Mouse (Mus musculus) small intestine, adult 2 months (tissue): ENCODE measurements around the gene Dag1. TPM values are rescaled to one million over a fixed set of nuclear protein-coding genes. Genes with fewer than 3 reads are reported as not detected.

Experiments
- H3K27ac ChIP-seq: fragments of 200-500 bp; 2 replicates; pipeline ENCODE4 v1.5.1; 2012; ENCODE audit warnings: low read depth, low read length, control low read depth, inconsistent platforms; ENCODE audit not compliant: insufficient read depth
- H3K27me3 ChIP-seq: fragments of 200-500 bp; 2 replicates; pipeline ENCODE4 v1.6.1; 2012; ENCODE audit warnings: mild to moderate bottlenecking, moderate library complexity, low read length, inconsistent platforms; ENCODE audit not compliant: control insufficient read depth, insufficient read depth
- H3K36me3 ChIP-seq: fragments of 200-500 bp; 2 replicates; pipeline ENCODE4 v1.6.1; 2012; ENCODE audit warnings: mild to moderate bottlenecking, low read length, control low read depth, inconsistent platforms; ENCODE audit not compliant: control insufficient read depth, insufficient read depth
- H3K4me1 ChIP-seq: fragments of 200-500 bp; 2 replicates; pipeline ENCODE4 v1.6.1; 2012; ENCODE audit warnings: low read length, inconsistent platforms, mixed read lengths; ENCODE audit not compliant: control insufficient read depth, insufficient read depth, insufficient read length
- H3K4me3 ChIP-seq: fragments of 200-500 bp; 2 replicates; pipeline ENCODE4 v1.5.1; 2012; ENCODE audit warnings: low read depth, mild to moderate bottlenecking, control low read depth, inconsistent platforms, low read length, moderate library complexity
- CTCF ChIP-seq: fragments of 200-500 bp; IDR thresholded peaks from 2 replicates; pipeline ENCODE4 v1.5.1; 2012; ENCODE audit warnings: low read depth, mild to moderate bottlenecking, control low read depth, inconsistent platforms, low read length, moderate library complexity, mixed read lengths; ENCODE audit not compliant: insufficient replicate concordance, insufficient read length; ENCODE audit errors: extremely low read depth
- POLR2A ChIP-seq: fragments of 200-500 bp; IDR thresholded peaks from 2 replicates; pipeline ENCODE4 v1.6.1; 2012; ENCODE audit warnings: low read depth, mild to moderate bottlenecking, control low read depth, inconsistent platforms, low read length, moderate library complexity
- WGBS: fragments of 180-500 bp; shearing (Covaris S2); methylation state at CpG from one replicate; pipeline ENCODE4 v1.1.7; 2018; 5-methylcytosine and 5-hydroxymethylcytosine counted together
- polyA plus RNA-seq: library from polyadenylated mRNA; depleted of rRNA; stranded (reverse); fragments of >200 nt; gene quantifications from 2 replicates; pipeline ENCODE4 v1.2.3, GENCODE M21; 2012; rRNA removed

Gene Dag1
- 31.2 and 52.1 TPM in 2 replicates for polyA plus RNA-seq

DNA sequence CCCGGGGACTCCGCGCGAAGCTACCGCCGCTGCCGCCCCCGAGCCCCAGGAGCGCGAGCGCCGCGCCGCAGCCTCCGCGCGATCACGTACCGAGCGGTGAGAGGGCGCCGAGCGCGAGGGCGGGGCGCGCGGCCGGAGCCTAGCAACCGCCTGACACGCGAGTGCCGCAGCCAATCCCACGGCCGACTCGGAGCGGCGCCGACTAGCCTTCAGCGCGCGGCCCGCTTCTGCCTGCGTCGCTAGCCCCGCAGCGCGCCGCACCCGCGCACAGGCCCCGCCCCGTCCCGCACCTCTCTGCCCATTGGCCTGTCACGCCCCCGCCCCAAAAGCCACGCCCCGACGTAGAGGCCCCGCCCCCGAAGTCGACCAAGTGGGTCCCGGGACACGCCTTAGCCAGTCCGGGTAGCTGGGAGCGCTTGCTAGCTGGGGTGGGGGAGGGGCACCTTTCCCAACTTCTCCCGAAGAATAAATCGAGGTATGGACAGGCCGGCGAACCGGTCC, at the start of gene Dag1:
Gene Dag1 (minus strand): TSS at position 269 of the 501 bp plus-strand sequence.
- Histone ChIP-seq H3K4me3 (peak within 1 kb of the TSS; percentile 77), H3K27ac (peak within 1 kb of the TSS; percentile 87), H3K4me1 (peaks cover 25% of the 10 kb centered on the region; the same call in 1 of the 2 replicates), H3K36me3 (no peaks in the 10 kb centered on the region), H3K27me3 (no peaks in the 10 kb centered on the region)
- WGBS, result under 1% methylated on average over 71 of the region's 71 CpGs
- TF ChIP-seq CTCF (no peak), POLR2A (peak; percentile 78)

DNA sequence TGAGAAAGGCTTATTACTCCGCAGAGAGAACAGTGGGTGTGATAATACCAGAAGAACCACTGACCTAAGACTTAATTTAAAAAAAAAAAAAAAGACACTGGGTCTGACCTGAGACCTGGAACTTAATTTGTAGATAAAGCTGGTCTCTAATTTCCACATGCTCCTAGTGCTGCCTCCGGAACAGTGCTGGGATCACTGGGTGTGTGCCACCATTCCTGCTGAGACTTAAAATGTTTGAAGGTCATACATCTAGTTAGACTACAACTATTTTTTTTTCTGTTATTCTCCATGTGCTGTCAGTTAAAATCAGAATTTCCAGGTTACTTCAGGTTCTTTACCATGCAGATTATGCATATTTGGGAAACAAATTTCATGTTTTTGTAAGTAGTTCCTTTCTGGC, 44.4 kb upstream of the Dag1 start:
- Histone ChIP-seq H3K4me3 (no peak overlapping the region), H3K36me3 (peaks cover 9% of the 10 kb centered on the region), H3K4me1 (peaks cover 7% of the 10 kb centered on the region; the same call in 1 of the 2 replicates), H3K27ac (no peak overlapping the region), H3K27me3 (no peaks in the 10 kb centered on the region)
- 5% methylated on average over 2 of the region's 2 CpGs for WGBS
- TF ChIP-seq POLR2A, result no peak
- no peak for TF ChIP-seq CTCF

DNA sequence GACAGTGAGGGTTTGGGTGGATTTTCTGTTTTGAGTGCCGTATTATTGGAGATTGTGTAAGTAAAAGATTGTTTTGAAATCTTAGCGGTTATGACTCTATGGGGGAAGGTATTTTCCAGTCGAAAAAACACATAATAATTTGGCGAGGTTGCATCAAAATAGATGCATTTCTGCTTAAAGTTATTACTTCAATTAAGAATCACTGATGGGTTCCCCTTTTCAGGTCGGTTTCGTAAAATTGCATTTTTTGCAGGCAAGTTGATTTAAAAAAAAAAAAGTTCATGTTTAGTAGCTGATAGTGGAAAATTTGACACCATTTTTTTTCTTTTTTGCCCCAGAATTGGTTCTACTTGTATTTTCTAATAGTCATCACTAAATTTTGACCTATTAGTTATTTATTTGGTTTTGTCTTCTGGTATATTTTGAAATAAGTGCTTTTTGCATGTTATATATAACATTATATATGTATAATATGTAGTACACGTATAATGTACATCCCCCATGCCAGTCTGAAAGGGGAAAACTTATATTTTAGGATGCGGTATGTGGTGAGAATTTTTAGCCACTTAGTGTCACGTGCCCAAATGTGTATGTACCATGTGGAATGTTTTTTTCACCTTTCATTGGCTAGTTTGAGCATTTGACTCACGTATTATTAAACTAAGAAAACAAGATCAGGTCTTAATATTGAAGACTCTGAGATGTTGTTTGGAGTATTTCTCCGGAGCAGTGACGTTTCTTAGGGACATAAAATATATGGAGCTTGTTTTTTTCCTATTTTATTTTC, 43.5 kb upstream of the Dag1 start:
- H3K27ac ChIP-seq, result peak overlapping the region; percentile 99
- H3K4me1 ChIP-seq, result peaks cover 7% of the 10 kb centered on the region; the same call in 1 of the 2 replicates
- peaks cover 15% of the 10 kb centered on the region for H3K36me3 ChIP-seq
- no peaks in the 10 kb centered on the region for H3K27me3 ChIP-seq
- TF ChIP-seq POLR2A, result no peak
- no peak for TF ChIP-seq CTCF
- 1% methylated on average over 12 of the region's 12 CpGs for WGBS
- peak overlapping the region; percentile 93 for H3K4me3 ChIP-seq

DNA sequence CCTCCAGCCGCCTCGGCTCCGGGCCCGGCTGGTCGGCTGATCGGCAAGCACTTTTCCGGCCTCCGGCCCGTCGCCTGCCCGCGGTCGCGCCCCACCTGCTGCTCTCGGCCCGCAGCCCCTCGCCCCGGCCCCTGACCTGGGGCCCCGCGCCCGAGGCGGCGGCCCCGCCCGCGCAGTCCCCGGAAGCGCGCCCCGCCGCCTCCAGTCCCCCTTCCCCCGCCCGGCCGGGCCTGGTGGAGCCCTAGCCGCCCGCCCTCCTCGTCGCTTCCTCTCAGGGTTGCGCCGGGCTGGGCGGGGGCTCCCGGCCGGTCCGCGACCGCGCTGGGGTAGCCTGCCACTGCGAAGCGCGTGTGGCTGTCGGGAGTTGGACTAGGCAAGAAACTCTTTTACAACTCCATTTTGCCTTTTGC, 42.8 kb upstream of the Dag1 start:
- peak overlapping the region; percentile 99 for H3K27ac ChIP-seq
- H3K4me3 ChIP-seq, result peak overlapping the region; percentile 93
- no peaks in the 10 kb centered on the region for H3K27me3 ChIP-seq
- under 1% methylated on average over 51 of the region's 51 CpGs for WGBS
- peaks cover 7% of the 10 kb centered on the region; the same call in 1 of the 2 replicates for H3K4me1 ChIP-seq
- TF ChIP-seq POLR2A (no peak), CTCF (no peak)
- H3K36me3 ChIP-seq, result peaks cover 17% of the 10 kb centered on the region

DNA sequence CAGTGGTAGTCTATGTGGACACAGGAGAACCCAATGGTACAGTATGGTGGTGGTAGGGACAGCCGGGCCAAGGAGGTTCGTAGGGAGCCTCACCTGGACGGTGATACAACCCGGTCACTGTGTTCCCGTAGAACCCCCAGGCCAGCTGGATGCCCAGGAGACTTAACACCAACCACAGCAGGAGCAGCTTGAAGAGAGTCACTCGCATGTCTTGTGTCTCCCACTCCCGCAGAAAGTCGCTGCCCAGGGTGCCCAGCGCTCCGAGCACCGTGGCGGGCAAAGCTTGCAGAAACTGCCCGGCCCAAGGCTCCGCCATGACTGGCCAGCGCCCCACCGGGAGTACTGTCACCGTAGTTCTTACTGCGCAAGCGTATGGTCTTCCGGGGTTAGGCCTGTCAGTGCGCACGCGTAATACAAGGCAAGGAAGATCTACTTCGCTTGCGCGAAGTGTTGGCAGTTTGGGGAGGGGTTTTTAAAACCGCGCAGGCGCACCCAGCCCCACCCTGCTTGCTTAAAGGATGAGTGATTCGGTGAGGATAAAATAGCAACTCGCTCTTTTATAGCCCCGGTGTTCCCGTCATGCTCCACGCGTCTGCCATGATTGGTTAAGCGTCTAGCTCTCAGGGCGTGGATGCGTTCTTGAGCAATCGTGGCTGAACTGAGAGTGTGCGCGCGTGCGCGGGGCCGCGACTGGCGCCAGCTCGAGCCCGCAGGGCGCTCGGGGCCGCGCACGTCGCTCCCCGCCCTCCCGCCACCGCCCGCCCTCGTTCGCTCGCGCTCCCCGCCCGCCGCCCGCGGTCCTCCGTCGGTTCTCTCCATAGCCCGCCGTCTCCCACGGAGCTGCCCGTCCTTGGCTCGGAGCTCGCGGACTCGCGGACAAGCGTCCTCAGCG, 42.1 kb upstream of the Dag1 start, which contains the start of the genes Rhoa and Tcta:
Gene Rhoa (plus strand): TSS at position 501 of the 892 bp plus-strand sequence.
Gene Tcta (minus strand): TSS at position 532 of the 892 bp plus-strand sequence.
- TF ChIP-seq POLR2A, result peak; percentile 92
- TF ChIP-seq CTCF, result no peak
- H3K27me3 ChIP-seq, result no peaks in the 10 kb centered on the region
- under 1% methylated on average over 81 of the region's 81 CpGs for WGBS
- H3K4me3 ChIP-seq, result peak within 1 kb of the TSS; percentile 93
- H3K36me3 ChIP-seq, result peaks cover 21% of the 10 kb centered on the region
- peaks cover 4% of the 10 kb centered on the region; the same call in 1 of the 2 replicates for H3K4me1 ChIP-seq
- peak within 1 kb of the TSS; percentile 99 for H3K27ac ChIP-seq

DNA sequence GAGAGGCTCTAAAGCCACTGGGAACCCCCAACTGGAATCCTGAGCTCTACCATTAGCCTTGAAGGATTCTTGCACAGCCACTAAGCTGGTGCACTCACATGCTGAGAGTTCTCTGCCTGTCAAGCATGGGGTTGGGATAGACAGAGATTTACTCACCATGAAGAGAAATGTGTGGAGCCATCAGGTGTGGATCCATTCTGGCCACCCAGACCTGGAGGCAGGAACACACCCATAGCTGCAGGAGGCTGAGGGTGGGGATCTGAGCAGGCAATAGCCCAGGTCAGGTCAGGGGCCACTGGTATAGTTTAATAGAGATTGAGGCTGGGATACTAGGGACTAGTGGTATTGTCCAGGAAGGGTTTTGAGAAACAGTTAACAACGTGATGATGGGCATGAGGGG, 41.4 kb upstream of the Dag1 start:
- WGBS, result 0% methylated on average over 1 of the region's 1 CpGs
- Histone ChIP-seq H3K36me3 (peaks cover 21% of the 10 kb centered on the region), H3K4me3 (peak overlapping the region; percentile 87), H3K27ac (peak overlapping the region; percentile 96), H3K27me3 (no peaks in the 10 kb centered on the region), H3K4me1 (peaks cover 3% of the 10 kb centered on the region; the same call in 1 of the 2 replicates)
- TF ChIP-seq POLR2A, result no peak
- no peak for TF ChIP-seq CTCF

DNA sequence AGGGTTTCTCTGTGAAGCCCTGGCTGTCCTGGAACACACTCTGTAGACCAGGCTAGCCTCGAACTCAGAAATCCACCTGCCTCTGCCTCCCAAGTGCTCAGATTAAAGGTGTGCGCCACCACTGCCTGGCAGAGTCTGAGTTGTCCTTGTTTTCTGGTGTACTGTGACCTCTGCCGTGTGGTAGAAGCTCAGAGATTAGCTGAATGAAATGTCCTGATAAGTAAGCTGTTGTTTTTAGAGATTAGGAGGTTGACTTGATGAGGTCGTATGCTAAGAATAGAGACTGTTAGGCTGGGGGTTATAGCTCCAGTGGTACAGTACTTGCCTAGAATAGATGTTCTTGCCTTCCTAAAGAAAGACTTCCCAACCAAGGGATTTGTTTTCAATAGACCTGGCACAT, 41.0 kb upstream of the Dag1 start:
- Histone ChIP-seq H3K27me3 (no peaks in the 10 kb centered on the region), H3K36me3 (peaks cover 21% of the 10 kb centered on the region), H3K27ac (peak overlapping the region; percentile 96), H3K4me1 (peaks cover 3% of the 10 kb centered on the region; the same call in 1 of the 2 replicates), H3K4me3 (no peak overlapping the region)
- 48% methylated on average over 4 of the region's 4 CpGs for WGBS
- TF ChIP-seq POLR2A (no peak), CTCF (no peak)
